Comparison of ENCODE assay signal across 10 mouse cellular contexts in genomic region chr8:120112535-120112934, GRCm38 (mm10). TPM values are rescaled to one million over a fixed set of nuclear protein-coding genes. Genes with fewer than 3 reads are reported as not detected.
DNase-seq lines count a peak whose midpoint lies in the region; ATAC-seq and TF ChIP-seq lines count a peak whose summit lies in the region.
"Had no signal": no experiment of that assay in that cellular context is flagged by ENCODE, and none has a peak within 500 bp of the region (broad histone marks: within the 10 kb centered on the region; RNA-seq: fewer than 3 reads in every experiment).

No protein-coding gene starts in this region.

- ATAC-seq in heart, embryonic 13.5 days (ENCODE audit: extremely low read depth, insufficient number of reproducible peaks, low FRiP score, low TSS enrichment), result no peak
- ATAC-seq in midbrain, embryonic 15.5 days (replicated peaks), result no peak
- no peak for ATAC-seq in midbrain, embryonic 16.5 days
- no peak for ATAC-seq in liver, embryonic 11.5 days (replicated peaks; ENCODE audit: low FRiP score)
- ATAC-seq in stomach, postnatal 0 days (ENCODE audit: low FRiP score, low TSS enrichment), result no peak
- ATAC-seq: forebrain, embryonic 14.5 days had no signal

- H3K27me3 ChIP-seq in heart, embryonic 13.5 days (replicated peaks), result peaks cover 26% of the 10 kb centered on the region
- H3K27me3 ChIP-seq in midbrain, embryonic 15.5 days (replicated peaks), result peaks cover 6% of the 10 kb centered on the region; the same call in 1 of the 2 replicates
- no peaks in the 10 kb centered on the region for H3K27me3 ChIP-seq in midbrain, embryonic 16.5 days (ENCODE audit: control insufficient read depth, insufficient read depth, low read depth, low read length)
- H3K27me3 ChIP-seq in liver, embryonic 11.5 days (replicated peaks; ENCODE audit: control insufficient read depth, insufficient read depth, low read length), result peaks cover 35% of the 10 kb centered on the region
- H3K27me3 ChIP-seq in stomach, postnatal 0 days (ENCODE audit: control insufficient read depth, insufficient read depth, low read length), result no peaks in the 10 kb centered on the region

- no peak for TF ChIP-seq CTCF in stomach, postnatal 0 days (IDR thresholded peaks at IDR 0.05; ENCODE audit: low read depth)

- intact Hi-C loops in heart, postnatal 14 days (cut with DNase I), result no loop called here
- intact Hi-C loops in left cerebral cortex, postnatal 36 days (cut with DNase I), result no loop called here

- peaks cover 31% of the 10 kb centered on the region for H3K4me1 ChIP-seq in heart, embryonic 13.5 days
- H3K4me1 ChIP-seq in midbrain, embryonic 15.5 days, result peaks cover 21% of the 10 kb centered on the region
- H3K4me1 ChIP-seq in midbrain, embryonic 16.5 days (ENCODE audit: control insufficient read depth, insufficient read depth, low read length), result peaks cover 10% of the 10 kb centered on the region; the same call in 1 of the 2 replicates
- peaks cover 19% of the 10 kb centered on the region for H3K4me1 ChIP-seq in liver, embryonic 11.5 days (replicated peaks; ENCODE audit: control insufficient read depth, insufficient read depth, low read length)
- peaks cover 3% of the 10 kb centered on the region for H3K4me1 ChIP-seq in stomach, postnatal 0 days (replicated peaks; ENCODE audit: control insufficient read depth, insufficient read depth)

- H3K4me3 ChIP-seq in heart, embryonic 13.5 days, result no peak overlapping the region
- no peak overlapping the region for H3K4me3 ChIP-seq in midbrain, embryonic 15.5 days
- H3K4me3 ChIP-seq in midbrain, embryonic 16.5 days (ENCODE audit: low read depth, low read length), result no peak overlapping the region
- no peak overlapping the region for H3K4me3 ChIP-seq in liver, embryonic 11.5 days (ENCODE audit: low read depth, low read length)
- H3K4me3 ChIP-seq in stomach, postnatal 0 days (ENCODE audit: low read depth, low read length), result no peak overlapping the region

- WGBS in heart, embryonic 13.5 days, result 76% methylated on average over 5 of the region's 5 CpGs
- 90% methylated on average over 5 of the region's 5 CpGs for WGBS in midbrain, embryonic 15.5 days
- 89% methylated on average over 5 of the region's 5 CpGs for WGBS in midbrain, embryonic 16.5 days
- WGBS in liver, embryonic 11.5 days, result 45% methylated on average over 5 of the region's 5 CpGs
- WGBS in stomach, postnatal 0 days, result 71% methylated on average over 5 of the region's 5 CpGs

- H3K36me3 ChIP-seq in heart, embryonic 13.5 days, result peaks cover 5% of the 10 kb centered on the region; the same call in 1 of the 2 replicates
- H3K36me3 ChIP-seq in midbrain, embryonic 15.5 days (replicated peaks), result no peaks in the 10 kb centered on the region
- no peaks in the 10 kb centered on the region for H3K36me3 ChIP-seq in midbrain, embryonic 16.5 days (ENCODE audit: control insufficient read depth, insufficient read depth, low read length)
- H3K36me3 ChIP-seq in liver, embryonic 11.5 days (ENCODE audit: control insufficient read depth, insufficient read depth, low read length), result no peaks in the 10 kb centered on the region
- H3K36me3 ChIP-seq in stomach, postnatal 0 days (ENCODE audit: control insufficient read depth, insufficient read depth, low read length), result no peaks in the 10 kb centered on the region

- no peak for DNase-seq in heart, postnatal 14 days
- no peak for DNase-seq in liver, embryonic 11.5 days (ENCODE audit: low spot score)
- DNase-seq in stomach, postnatal 0 days (ENCODE audit: low spot score), result no peak
- no peak for DNase-seq in left cerebral cortex, postnatal 36 days (ENCODE audit: low spot score in 2 of 2)
- DNase-seq in adrenal gland, postnatal 4 days (ENCODE audit: low spot score in 2 of 2), result no peak
- DNase-seq: lung, adult 2 months had no signal

- H3K9me3 ChIP-seq in heart, embryonic 13.5 days, result no peaks in the 10 kb centered on the region
- no peaks in the 10 kb centered on the region for H3K9me3 ChIP-seq in midbrain, embryonic 15.5 days
- no peaks in the 10 kb centered on the region for H3K9me3 ChIP-seq in midbrain, embryonic 16.5 days (replicated peaks; ENCODE audit: control insufficient read depth, low read length, poor library complexity, severe bottlenecking)
- no peaks in the 10 kb centered on the region for H3K9me3 ChIP-seq in liver, embryonic 11.5 days (ENCODE audit: control insufficient read depth, low read length)
- no peaks in the 10 kb centered on the region for H3K9me3 ChIP-seq in stomach, postnatal 0 days (ENCODE audit: control insufficient read depth, low read length)

- H3K9ac ChIP-seq in heart, embryonic 13.5 days, result peak overlapping the region; percentile 88; the same call in 1 of the 2 replicates
- no peak overlapping the region for H3K9ac ChIP-seq in midbrain, embryonic 15.5 days
- H3K9ac ChIP-seq in midbrain, embryonic 16.5 days (ENCODE audit: low read depth, low read length), result no peak overlapping the region
- no peak overlapping the region; the same call in 1 of the 2 replicates for H3K9ac ChIP-seq in liver, embryonic 11.5 days (ENCODE audit: low read depth, low read length)
- H3K9ac ChIP-seq in stomach, postnatal 0 days (ENCODE audit: low read length), result no peak overlapping the region

- H3K4me2 ChIP-seq in heart, embryonic 13.5 days, result no peak overlapping the region; the same call in 1 of the 2 replicates
- 0 out of 2 replicates have a peak overlapping the region, but pooled peaks have one; percentile 77 for H3K4me2 ChIP-seq in midbrain, embryonic 15.5 days
- H3K4me2 ChIP-seq in midbrain, embryonic 16.5 days (ENCODE audit: low read length), result no peak overlapping the region
- H3K4me2 ChIP-seq in liver, embryonic 11.5 days, result peak overlapping the region; percentile 87
- H3K4me2 ChIP-seq in stomach, postnatal 0 days (replicated peaks; ENCODE audit: low read depth), result no peak overlapping the region

- 0 out of 2 replicates have a peak overlapping the region, but pooled peaks have one; percentile 93 for H3K27ac ChIP-seq in heart, embryonic 13.5 days (replicated peaks)
- H3K27ac ChIP-seq in midbrain, embryonic 15.5 days, result no peak overlapping the region
- no peak overlapping the region for H3K27ac ChIP-seq in midbrain, embryonic 16.5 days (ENCODE audit: low read length)
- H3K27ac ChIP-seq in liver, embryonic 11.5 days (ENCODE audit: low read depth, low read length), result peak overlapping the region; percentile 2; the same call in 1 of the 2 replicates
- peak overlapping the region; percentile 97 for H3K27ac ChIP-seq in stomach, postnatal 0 days (replicated peaks)

- TF ChIP-seq EP300 in stomach, postnatal 0 days (optimal IDR thresholded peaks at IDR 0.05), result no peak

RNA-seq across cellular contexts. Expression of gene 6430548M08Rik, which starts 1.4 kb away (rescaled TPM):
- 8.2 and 10.6 TPM in 2 replicates for polyA plus RNA-seq in heart, embryonic 13.5 days (2015; fragmentation: Nextera tagmentation; extraction: Ambion mirVana)
- total RNA-seq in heart, postnatal 14 days (2021), result 10 to 100 TPM; 11.7 to 13.3 TPM
- 33.6 and 35.7 TPM in 2 replicates for polyA plus RNA-seq in midbrain, embryonic 15.5 days (2015; fragmentation: Nextera tagmentation; extraction: Ambion mirVana)
- polyA plus RNA-seq in midbrain, embryonic 16.5 days (2015; fragmentation: Nextera tagmentation; extraction: Ambion mirVana), result 37.1 and 40.2 TPM in 2 replicates
- polyA plus RNA-seq in liver, embryonic 11.5 days (2014; fragmentation: Nextera tagmentation; extraction: Ambion mirVana), result 2.1 TPM in 2 replicates
- polyA plus RNA-seq in stomach, postnatal 0 days (2015; fragmentation: Nextera tagmentation; extraction: Ambion mirVana), result 13.2 and 13.8 TPM in 2 replicates
- total RNA-seq in left cerebral cortex, postnatal 36 days (2021), result 100 to 1,000 TPM; 246 to 248 TPM
- 10 to 100 TPM; 52.7 to 59.3 TPM for total RNA-seq in adrenal gland, postnatal 4 days (2021)

RNA-seq across cellular contexts. Expression of gene Zdhhc7, which starts 11.3 kb away (rescaled TPM):
- 29.2 and 31.0 TPM in 2 replicates for polyA plus RNA-seq in heart, embryonic 13.5 days (2015; fragmentation: Nextera tagmentation; extraction: Ambion mirVana)
- total RNA-seq in heart, postnatal 14 days (2021), result 10 to 100 TPM; 41.5 to 42.2 TPM
- polyA plus RNA-seq in midbrain, embryonic 15.5 days (2015; fragmentation: Nextera tagmentation; extraction: Ambion mirVana), result 31.3 and 33.8 TPM in 2 replicates
- polyA plus RNA-seq in midbrain, embryonic 16.5 days (2015; fragmentation: Nextera tagmentation; extraction: Ambion mirVana), result 27.8 and 29.5 TPM in 2 replicates
- polyA plus RNA-seq in liver, embryonic 11.5 days (2014; fragmentation: Nextera tagmentation; extraction: Ambion mirVana), result 27.4 and 30.1 TPM in 2 replicates
- 24.3 and 24.4 TPM in 2 replicates for polyA plus RNA-seq in stomach, postnatal 0 days (2015; fragmentation: Nextera tagmentation; extraction: Ambion mirVana)
- total RNA-seq in left cerebral cortex, postnatal 36 days (2021), result 10 to 100 TPM; 31.0 to 36.0 TPM
- 10 to 100 TPM; 46.4 to 48.9 TPM for total RNA-seq in adrenal gland, postnatal 4 days (2021)

Comparison
In these comparisons a context has a peak if more than half of its experiments do, and no peak if none do; other contexts are left out.
1. H3K4me2 ChIP-seq: peak in midbrain, embryonic 15.5 days (single experiment) and liver, embryonic 11.5 days (single experiment); none in heart, embryonic 13.5 days (single experiment), midbrain, embryonic 16.5 days (single experiment) and stomach, postnatal 0 days (single experiment).
2. H3K27ac ChIP-seq: peak in heart, embryonic 13.5 days (single experiment), liver, embryonic 11.5 days (single experiment) and stomach, postnatal 0 days (single experiment); none in midbrain, embryonic 15.5 days (single experiment) and midbrain, embryonic 16.5 days (single experiment).